Mouse (Mus musculus): Measurements from ENCODE around the gene Cd55. TPM values are rescaled to one million over a fixed set of nuclear protein-coding genes. Genes with fewer than 3 reads are reported as not detected.

Cd55 gene
- polyA plus RNA-seq (2012; ENCODE audit: insufficient read depth, low replicate concordance) = 7.2 and 24.3 TPM in 2 replicates

DNA sequence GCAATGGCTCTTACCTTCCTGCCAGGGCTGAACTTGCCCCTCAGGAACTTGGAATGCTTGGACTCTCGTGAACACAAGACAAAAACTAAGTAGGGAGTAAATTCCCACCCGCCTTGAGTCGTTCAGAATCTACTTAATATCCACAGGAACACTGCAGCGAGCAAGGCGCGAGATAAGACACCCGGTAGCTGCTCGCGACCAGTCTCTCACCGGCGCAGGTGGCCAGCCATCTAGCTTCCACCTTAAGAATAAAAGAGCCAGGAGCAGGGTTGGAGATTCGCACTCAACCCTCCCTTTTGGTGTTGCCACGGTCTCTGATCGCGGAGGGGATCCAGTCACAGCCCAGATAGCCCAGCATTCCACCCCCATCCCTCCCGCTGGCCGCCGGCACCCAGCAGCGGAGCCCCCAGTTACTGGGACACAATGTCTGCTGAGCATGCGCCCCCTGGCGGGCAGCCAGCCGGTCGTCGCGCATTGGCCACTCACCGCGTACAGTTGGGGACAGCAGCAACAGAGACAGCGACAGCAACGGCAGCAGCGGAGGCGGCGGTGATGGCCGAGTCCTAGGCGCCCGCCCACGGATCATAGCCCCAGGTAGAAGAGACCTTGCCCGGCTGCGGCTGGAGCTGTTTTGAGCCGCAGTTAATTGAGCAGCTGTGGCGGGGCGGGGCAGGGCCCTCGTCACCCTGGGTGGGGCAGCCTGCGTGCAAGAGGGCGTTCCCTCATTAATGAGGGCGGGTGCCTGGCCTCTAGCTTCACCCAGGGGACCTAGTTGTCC, at the start of gene Cd55:
Gene Cd55 (minus strand): TSS at position 661 of the 778 bp plus-strand sequence.
- H3K27me3 ChIP-seq (replicated peaks) = no peaks in the 10 kb centered on the region
- H3K9me3 ChIP-seq = no peaks in the 10 kb centered on the region
- TF ChIP-seq FLI1 (IDR thresholded peaks at IDR 0.05; ENCODE audit: low read length) = no peak
- no peak for TF ChIP-seq GATA1 (IDR thresholded peaks at IDR 0.05; ENCODE audit: borderline replicate concordance, low read length)
- H3K4me3 ChIP-seq (replicated peaks) = peak within 1 kb of the TSS; percentile 98
- H3K4me1 ChIP-seq = peaks cover 45% of the 10 kb centered on the region
- H3K36me3 ChIP-seq (replicated peaks; ENCODE audit: low read length) = peaks cover 20% of the 10 kb centered on the region

DNA sequence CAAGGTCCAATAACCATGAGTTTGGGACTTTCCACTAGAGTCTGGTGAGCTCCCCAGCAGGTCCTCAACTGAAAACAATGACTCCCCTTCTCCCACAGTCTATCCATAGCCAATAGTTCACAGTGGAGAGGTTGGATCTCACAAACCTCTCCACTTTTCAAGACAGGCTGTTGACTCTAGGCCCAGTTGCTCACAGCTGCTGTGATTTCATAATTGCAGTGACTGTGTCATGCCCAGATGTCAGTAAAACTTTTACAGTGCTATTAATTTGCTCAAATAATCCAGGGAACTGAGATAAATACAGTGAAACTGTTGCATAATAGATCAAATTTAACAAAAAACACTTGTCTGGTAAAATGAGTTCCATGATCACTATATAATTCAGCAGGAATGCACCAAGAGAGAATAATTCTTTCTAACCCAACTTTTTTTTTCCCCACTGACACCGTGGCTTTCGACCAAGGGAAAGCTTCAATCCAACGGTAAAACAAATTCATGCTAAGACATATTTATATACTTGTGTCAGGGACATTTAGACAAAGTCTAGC, 49.4 kb upstream of the Cd55 start:
- no peaks in the 10 kb centered on the region for H3K27me3 ChIP-seq (replicated peaks)
- peaks cover 2% of the 10 kb centered on the region; the same call in 1 of the 2 replicates for H3K9me3 ChIP-seq
- H3K36me3 ChIP-seq (replicated peaks; ENCODE audit: low read length) = peaks cover 2% of the 10 kb centered on the region
- TF ChIP-seq GATA1 (IDR thresholded peaks at IDR 0.05; ENCODE audit: borderline replicate concordance, low read length) = no peak
- no peak for TF ChIP-seq FLI1 (IDR thresholded peaks at IDR 0.05; ENCODE audit: low read length)
- no peak overlapping the region for H3K4me3 ChIP-seq (replicated peaks)
- H3K4me1 ChIP-seq = peaks cover 97% of the 10 kb centered on the region

DNA sequence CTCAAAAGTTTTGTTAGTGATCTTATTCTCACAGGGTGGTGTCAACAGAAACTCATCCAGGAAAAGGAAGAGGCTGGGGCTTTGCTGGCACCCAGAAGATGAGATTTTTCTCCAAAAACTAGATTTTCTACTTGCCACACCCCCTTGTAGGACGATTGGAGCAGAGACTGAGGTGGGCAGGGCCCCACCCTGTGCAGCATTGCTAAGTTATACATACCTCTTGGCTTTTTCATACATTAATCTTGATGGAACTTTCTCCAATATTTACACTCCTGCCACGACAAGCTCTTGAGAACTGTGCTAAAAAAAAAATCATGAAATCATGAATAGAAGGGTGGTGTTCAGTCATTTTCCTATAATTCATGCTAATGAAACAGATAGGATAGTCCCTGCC, 46.4 kb upstream of the Cd55 start:
- H3K4me1 ChIP-seq = peaks cover 81% of the 10 kb centered on the region
- TF ChIP-seq FLI1 (IDR thresholded peaks at IDR 0.05; ENCODE audit: low read length) (no peak), GATA1 (IDR thresholded peaks at IDR 0.05; ENCODE audit: borderline replicate concordance, low read length) (no peak)

DNA sequence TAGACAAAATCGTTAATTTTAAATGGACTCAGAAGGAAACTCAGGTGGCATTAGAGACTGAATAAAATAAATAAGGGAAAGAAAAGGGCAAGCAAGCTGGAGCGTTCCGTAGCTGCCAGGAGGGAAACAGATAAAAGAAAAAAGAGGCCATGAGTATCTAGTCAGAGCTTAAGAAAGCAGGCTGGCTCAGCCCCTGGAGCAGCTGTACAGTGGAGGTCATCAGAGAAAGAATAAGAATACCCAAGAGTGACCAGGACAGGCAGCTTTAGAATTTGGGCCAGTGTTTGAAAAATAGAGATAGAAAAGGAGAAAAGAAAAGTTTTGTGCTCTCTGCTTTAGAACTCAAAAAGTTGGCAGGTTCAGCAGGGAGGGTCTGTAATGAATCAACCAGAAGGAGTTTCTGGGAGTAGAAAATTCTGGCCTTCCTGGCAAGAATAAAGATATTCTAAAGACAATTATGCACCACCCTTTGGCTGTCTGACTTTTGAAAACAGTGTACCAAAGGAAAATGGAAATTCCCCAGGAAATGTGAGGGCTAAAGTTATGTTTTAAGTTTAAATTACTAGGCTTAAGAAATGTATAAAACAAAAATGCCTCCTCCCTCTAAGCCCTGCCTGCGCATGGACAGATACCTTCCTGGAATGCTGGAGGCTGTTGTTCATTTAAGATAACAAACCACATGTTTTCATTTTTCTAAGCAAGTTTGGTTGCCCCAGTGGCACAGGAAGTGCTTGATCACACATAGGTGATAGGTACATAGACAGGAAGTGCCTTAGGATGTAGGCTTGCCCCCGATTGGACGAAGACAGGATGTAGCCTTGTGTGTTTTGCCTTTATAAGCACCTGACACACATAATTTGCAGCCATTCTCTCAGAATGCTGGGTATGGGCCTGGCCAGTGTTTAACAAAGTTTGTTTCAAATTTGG, 45.7 kb upstream of the Cd55 start:
- H3K9me3 ChIP-seq = peaks cover 7% of the 10 kb centered on the region; the same call in 1 of the 2 replicates
- H3K4me3 ChIP-seq (replicated peaks) = peak overlapping the region; percentile 84
- H3K36me3 ChIP-seq (replicated peaks; ENCODE audit: low read length) = peaks cover 28% of the 10 kb centered on the region
- no peaks in the 10 kb centered on the region for H3K27me3 ChIP-seq (replicated peaks)
- peaks cover 74% of the 10 kb centered on the region for H3K4me1 ChIP-seq
- TF ChIP-seq FLI1 (IDR thresholded peaks at IDR 0.05; ENCODE audit: low read length) (peak; percentile 72; the same call in 1 of the 2 replicates), GATA1 (IDR thresholded peaks at IDR 0.05; ENCODE audit: borderline replicate concordance, low read length) (peak; percentile 89; the same call in 1 of the 3 replicates)

More for the DNA sequence above, 46.4 kb upstream of the Cd55 start:
- Histone ChIP-seq H3K36me3 (replicated peaks; ENCODE audit: low read length) (peaks cover 27% of the 10 kb centered on the region), H3K4me3 (replicated peaks) (peak overlapping the region; percentile 53), H3K27me3 (replicated peaks) (no peaks in the 10 kb centered on the region), H3K9me3 (peaks cover 7% of the 10 kb centered on the region; the same call in 1 of the 2 replicates)

DNA sequence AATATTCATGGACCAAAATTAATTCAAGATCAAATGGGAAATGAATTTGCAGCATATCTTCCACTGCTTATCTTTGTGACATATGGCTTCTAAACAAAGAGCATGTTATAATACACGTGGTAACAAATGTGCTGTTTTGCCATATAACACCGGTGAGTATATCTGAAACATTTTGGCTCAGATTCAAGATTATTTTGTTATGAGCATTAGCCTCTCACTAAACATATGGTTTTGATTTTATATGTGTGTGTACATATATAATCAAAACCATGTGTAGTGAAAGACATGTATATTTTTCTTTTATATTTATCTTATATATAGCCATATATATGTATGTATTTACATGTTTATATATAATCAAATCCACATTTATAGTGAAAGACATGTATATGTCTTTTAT, 44.9 kb upstream of the Cd55 start:
- TF ChIP-seq GATA1 (IDR thresholded peaks at IDR 0.05; ENCODE audit: borderline replicate concordance, low read length) = no peak
- TF ChIP-seq FLI1 (IDR thresholded peaks at IDR 0.05; ENCODE audit: low read length) = no peak
- H3K4me3 ChIP-seq (replicated peaks) = no peak overlapping the region
- H3K9me3 ChIP-seq = peaks cover 7% of the 10 kb centered on the region; the same call in 1 of the 2 replicates
- peaks cover 28% of the 10 kb centered on the region for H3K36me3 ChIP-seq (replicated peaks; ENCODE audit: low read length)
- no peaks in the 10 kb centered on the region for H3K27me3 ChIP-seq (replicated peaks)
- peaks cover 68% of the 10 kb centered on the region for H3K4me1 ChIP-seq

DNA sequence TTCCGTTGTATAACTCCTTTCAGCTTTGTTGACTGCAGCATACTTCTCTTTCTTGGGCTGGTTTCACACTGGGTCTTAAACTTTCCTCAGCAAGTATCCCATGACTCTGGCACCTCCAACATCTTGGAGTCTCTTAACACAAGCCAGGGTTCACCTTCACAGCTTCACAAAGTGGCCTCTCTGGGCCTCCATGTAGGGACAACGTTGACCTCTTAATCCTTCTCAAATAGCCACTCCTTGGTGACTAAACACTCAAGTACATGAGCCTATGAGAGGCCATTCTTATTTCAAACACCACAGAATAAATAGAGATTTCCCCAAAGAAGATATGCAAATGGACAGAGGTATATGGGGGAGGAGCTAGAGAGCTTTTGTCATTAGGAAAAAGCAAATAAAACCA, 37.4 kb upstream of the Cd55 start:
- TF ChIP-seq FLI1 (IDR thresholded peaks at IDR 0.05; ENCODE audit: low read length) = no peak
- no peak for TF ChIP-seq GATA1 (IDR thresholded peaks at IDR 0.05; ENCODE audit: borderline replicate concordance, low read length)
- Histone ChIP-seq H3K9me3 (peaks cover 3% of the 10 kb centered on the region; the same call in 1 of the 2 replicates), H3K4me3 (replicated peaks) (no peak overlapping the region)

DNA sequence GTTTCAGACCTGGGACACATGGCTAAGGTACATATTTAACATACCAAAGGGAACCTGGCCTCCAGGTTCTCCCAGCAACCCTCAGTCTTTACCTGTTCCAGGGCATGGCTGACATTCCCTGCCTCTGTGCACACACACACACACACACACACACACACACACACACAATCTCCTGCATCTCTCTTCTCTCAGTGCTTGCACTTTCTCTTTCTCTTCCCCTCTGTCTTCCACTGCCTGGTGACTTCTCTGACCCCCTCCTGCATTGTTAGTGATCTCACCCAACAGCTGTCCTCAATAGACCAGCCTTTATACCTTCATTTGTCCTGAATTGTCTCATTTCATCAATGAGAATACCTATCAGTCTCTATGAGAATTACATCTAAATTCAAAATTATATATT, 35.8 kb upstream of the Cd55 start:
- no peak overlapping the region for H3K4me3 ChIP-seq (replicated peaks)
- H3K36me3 ChIP-seq (replicated peaks; ENCODE audit: low read length) = peaks cover 4% of the 10 kb centered on the region
- no peaks in the 10 kb centered on the region for H3K27me3 ChIP-seq (replicated peaks)
- TF ChIP-seq FLI1 (IDR thresholded peaks at IDR 0.05; ENCODE audit: low read length) (no peak), GATA1 (IDR thresholded peaks at IDR 0.05; ENCODE audit: borderline replicate concordance, low read length) (no peak)
- H3K4me1 ChIP-seq = peaks cover 15% of the 10 kb centered on the region; the same call in 1 of the 2 replicates
- no peaks in the 10 kb centered on the region for H3K9me3 ChIP-seq

More for the DNA sequence above, 37.4 kb upstream of the Cd55 start:
- Histone ChIP-seq H3K27me3 (replicated peaks) (no peaks in the 10 kb centered on the region), H3K36me3 (replicated peaks; ENCODE audit: low read length) (peaks cover 15% of the 10 kb centered on the region), H3K4me1 (peaks cover 16% of the 10 kb centered on the region; the same call in 1 of the 2 replicates)

DNA sequence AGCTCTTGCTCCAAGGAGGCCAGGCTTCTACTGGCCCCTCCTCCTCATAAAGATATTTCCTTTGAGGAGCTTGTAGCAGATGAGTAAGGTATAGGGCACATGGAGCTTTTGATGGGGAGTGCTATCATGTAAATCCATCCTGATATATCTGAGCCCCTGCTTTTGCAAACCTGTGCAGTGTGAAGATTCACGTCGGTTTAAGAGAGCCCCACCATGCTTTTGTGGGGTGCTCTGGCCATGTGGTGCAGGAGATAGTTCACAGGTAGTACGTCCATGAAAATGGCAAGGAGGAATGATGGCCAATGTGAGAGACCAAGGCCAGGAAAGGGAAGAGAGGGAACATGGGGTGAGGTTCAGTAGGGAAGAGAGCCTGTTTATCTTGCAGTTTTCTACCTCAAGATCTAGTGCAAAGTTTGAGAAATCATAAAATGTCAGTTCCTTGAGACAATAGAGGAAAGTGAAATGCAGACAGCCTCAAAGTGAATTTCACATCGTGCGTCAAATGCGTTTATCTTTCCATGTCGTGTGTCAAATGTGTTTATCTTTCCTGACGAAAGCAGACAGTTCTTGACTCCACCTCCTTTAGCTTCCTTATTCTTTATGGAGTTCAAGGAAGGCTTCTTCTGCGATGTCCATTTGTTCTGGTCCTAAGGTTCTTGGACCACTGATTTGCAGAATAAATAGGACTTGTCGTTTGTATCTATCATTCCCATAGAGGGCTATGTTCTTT, 24.4 kb upstream of the Cd55 start:
- H3K4me3 ChIP-seq (replicated peaks) = no peak overlapping the region
- H3K27me3 ChIP-seq (replicated peaks) = no peaks in the 10 kb centered on the region
- no peaks in the 10 kb centered on the region for H3K9me3 ChIP-seq
- TF ChIP-seq GATA1 (IDR thresholded peaks at IDR 0.05; ENCODE audit: borderline replicate concordance, low read length) (no peak), FLI1 (IDR thresholded peaks at IDR 0.05; ENCODE audit: low read length) (no peak)
- H3K4me1 ChIP-seq = peaks cover 36% of the 10 kb centered on the region
- peaks cover 12% of the 10 kb centered on the region for H3K36me3 ChIP-seq (replicated peaks; ENCODE audit: low read length)
